Mouse (Mus musculus) thymus, postnatal 36 days (tissue): ENCODE data around the gene Slc16a3.

ENCODE experiments used
- DNase-seq, 2 experiments: peaks; one replicate each; pipeline ENCODE4 v3.0.0; 2022; ENCODE audit warnings: mixed read lengths in 2 of 2

The Slc16a3 gene

DNA sequence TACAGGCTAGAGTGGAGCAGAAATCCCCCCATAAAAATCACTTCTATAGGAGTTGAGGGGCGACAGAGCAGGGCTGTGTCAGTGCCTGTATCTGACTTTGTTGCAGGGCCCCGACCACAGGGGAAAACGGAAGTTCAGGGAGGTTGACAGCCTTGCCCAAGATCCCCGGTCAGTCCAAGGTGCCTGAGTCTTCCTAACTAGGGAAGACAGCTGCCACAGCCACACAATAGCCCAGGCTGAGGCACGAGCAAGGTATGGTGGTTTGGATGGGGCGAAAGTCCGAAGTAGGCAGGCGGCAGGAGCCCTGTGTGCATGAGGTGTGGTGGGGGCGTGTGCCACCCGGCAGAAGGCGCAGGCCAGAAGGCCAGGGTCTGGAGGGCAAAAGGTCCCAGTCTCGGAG lies at the start of gene Slc16a3:
Gene Slc16a3, plus strand, starts transcription at position 153 of the 400 bp plus-strand sequence.
- no peak for DNase-seq

DNA sequence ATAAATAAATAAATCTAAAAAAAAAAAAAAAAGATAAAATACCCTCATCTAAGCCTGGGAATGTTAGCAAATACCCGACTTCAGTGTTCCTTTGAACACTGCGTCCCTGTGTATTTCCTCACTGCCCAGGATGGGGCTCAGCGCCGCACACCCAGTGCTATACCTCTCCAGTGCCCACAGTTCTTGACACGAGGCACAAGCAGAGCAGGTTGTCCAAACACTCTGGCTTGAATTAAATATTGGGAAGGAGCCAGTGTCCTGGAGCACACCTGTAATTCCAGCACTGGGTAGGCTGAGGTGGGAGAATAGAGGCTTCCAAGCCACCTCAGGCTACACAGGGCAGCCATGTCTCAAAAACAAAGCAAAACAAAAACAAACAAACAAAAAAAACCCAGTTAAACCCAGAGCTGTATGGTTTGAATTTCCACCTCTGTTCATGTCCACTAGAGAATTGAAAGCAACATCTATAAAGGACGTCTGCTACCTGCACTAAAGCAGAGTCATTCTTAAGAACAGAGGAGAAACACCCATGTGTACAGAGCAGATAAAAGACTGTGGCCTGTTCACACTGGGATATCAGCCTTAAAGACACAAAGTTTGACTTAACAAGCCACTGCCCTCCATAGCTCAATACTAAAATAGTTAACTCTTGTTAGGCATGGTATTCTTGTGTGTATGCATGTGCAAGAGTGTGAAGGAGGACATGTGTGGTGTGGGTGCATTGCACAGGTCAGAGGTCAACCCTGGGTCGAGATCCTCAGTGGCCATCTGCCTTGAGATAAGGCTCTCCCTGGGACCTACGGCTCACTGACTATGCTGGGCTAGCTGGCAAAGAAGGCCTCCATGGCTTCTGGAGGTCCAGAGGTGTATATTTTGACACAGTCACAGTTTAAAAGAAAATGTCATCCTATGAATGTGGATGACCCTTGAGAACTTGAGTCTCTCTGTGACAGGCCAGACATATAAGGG lies 47.7 kb upstream of the Slc16a3 start:
- DNase-seq = no peak

DNA sequence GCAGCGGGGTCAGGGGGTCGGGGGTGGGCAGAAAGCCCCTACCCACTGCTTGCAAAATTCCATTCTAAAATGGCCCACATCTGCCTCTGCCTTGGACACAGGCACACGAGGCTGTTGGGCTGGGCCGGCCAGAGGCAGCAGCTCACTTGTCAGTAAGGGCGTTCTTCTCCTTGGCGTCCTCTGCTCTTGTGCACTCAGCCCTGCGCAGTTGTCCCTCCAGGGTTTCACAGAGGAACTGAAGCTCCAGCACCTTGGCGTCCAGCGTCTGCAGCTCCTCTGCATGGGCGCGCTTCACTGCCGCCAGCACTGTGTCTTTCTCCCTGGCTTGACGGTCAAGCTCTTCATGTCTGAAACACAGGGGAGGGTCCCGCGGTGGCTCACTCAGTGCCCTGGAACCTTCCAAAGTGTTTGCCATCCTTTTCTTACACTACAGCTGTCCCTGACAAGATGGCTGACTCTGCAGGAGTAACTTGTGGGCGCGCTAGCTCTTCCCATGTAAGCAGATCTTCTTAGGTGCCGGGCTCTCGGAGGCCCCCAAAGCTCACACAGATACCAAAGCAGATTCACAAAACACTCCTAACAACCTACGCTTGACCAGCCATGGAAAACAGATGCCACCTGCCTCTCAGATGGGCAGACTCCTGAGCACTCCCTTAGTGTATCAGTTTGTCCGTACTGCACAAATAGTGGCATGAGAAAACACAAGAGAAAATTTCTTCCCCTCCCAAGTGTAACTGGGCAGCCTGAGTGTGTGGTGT lies 46.4 kb upstream of the Slc16a3 start:
- no peak for DNase-seq

DNA sequence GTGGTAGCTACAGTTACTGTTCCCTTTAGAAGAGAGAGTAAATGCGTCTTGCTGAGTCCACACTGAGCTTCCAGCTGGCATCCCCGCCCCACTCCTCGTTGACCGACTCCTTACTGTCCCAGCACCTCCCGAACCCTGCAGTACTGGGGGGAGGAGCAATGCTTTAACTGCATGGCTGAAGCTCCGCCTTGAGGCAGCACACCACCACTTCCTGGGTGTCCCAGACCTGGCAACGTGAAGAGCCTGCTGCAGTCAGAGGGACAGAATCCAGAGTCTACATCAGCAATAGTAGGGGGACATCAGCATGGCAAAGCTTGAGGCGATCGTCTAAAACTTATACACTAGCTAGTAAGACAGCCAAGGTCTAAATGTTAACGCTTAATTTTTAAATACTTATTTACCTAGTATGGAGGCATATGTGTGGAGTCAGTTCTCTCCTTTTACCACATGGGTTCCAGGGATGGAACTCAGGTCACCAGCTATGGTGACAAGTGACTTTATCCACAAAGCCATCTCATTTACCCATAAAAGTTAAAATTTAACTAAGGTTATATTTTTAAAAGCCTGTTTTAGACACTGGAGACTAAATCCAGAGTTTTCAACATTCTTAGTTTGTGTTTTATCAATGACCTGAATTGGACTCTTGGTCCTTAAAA lies 45.7 kb upstream of the Slc16a3 start:
- peak in 1 of 2 experiments; percentile 20 for DNase-seq

DNA sequence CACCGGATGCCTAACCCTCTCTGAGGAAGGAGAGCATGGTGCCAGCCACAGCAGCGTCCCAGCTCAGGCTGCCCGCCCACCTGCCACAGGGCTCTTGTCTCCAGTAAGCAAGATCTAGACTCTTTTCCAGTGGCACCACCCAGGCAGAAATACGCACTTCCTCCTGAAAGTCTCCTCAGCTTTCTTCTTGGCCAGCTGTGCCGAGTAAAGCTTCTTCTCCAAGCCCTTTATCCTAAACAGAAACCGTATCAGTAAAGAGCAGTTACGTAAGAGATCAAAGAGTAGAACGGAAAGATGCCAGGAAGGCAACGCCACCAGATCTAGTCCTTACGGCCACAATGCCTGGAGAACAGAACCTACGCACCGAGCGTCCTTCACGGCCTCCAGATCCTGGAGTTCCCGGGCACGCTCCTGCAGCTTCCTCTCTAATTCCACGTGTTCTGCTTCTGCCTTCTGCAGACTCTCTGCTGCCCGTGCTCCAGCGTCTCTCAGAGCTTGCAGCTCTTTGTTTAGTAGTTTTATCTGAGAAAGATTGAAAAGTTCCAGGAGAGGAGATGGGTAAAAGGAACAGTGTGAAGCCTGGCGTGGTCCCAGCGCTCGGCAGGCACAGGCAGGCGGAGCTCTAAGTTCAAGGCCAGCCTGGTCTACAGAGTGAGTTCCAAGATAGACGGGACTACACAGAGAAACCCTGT lies 45.0 kb upstream of the Slc16a3 start:
- DNase-seq = no peak

DNA sequence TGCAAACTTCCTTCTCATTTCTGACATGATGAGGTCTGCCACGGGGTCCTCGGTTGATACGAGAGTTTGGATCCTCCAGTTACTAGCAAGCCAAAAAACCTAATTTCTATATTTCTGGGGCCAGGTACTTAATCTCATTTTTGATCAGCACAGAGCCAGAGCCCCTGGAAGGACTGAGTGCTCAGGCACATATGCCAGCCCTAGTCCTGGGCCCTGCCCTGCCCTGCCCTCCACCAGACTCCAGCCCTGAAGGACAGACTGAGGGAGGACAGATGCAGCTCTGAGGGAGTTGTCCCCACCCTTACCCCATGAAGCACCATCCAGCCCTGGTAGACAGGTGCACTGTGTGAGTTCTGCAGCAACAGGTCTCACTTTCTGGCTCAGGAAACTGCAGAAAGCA lies 43.7 kb upstream of the Slc16a3 start:
- no peak for DNase-seq

DNA sequence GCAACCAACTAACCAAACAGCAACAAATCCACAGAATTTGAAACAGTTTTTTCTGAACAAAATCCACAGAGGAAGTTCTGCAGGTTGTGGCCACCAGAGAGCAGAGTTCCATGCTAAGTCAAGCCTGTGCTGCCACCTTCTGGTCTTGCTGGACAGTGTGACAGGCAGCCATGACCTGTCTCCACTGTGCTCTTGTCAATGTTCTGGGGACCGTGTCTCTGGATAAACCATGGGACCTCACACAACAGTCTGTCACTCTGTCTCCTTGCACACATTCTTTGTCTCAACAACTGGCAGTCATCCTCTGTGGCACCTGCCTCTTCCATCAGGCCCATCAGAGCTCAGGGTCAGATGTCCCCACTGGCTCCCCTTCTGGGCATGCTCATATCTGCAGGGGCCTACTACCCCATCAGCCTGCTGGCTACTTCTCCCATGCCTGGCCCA lies 42.8 kb upstream of the Slc16a3 start:
- DNase-seq = peak; percentile 72 to 75

DNA sequence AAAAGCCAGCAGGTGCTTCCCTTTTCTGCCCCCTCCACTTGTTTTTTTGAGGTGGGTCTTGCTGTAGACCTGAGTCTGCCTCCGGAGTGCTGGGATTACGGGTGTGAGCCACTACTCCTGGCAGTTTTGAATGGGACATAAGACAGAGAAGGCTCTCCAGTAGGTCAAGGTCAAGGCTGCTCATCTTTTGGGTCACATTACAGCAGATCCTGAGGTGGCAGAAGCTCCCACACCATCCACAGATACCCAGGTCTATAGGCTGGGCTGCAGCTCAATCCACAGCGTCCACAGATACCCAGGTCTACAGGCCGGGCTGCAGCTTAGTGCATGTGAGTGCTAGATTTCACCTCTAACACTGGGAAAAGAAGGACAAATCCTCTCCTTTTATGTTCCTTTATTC lies 34.5 kb upstream of the Slc16a3 start:
- DNase-seq = no peak

DNA sequence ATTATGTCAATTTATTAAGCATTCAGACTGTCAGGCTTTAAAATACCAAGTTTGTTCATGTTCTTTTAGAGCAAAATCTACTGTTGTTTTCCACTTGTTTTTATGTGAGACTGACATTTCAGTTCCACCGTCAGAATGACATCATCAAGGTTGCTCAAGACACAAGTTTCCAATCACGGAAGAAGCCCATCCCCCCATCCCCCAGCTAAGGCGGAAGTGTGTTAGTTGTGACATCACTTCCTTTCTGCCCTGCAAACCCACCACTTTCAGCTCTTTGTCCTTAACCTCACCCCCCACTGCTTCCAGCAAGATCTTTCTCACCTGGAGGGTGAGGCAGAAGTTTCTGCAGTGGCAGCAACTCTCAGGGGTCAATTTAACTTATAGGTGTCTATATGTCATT lies 31.8 kb upstream of the Slc16a3 start:
- peak; percentile 15 to 51 for DNase-seq

DNA sequence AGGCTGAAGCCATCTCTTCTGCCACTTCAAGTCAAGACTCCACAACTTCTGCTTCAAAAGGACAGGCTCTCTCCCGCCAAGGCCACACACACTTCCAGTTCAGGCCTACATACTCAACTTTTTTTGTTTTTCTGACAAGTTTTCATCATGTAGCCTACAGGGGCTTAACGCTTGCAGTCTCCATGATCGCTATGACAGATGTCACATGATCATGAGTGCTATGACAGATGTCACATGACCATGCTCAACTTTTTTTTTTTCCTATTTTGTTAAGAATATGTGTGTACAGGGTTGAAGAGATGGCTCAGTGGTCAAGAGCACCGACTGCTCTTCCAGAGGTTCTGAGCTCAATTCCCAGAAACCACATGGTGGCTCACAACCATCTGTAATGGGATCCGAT lies 30.5 kb upstream of the Slc16a3 start:
- no peak for DNase-seq

DNA sequence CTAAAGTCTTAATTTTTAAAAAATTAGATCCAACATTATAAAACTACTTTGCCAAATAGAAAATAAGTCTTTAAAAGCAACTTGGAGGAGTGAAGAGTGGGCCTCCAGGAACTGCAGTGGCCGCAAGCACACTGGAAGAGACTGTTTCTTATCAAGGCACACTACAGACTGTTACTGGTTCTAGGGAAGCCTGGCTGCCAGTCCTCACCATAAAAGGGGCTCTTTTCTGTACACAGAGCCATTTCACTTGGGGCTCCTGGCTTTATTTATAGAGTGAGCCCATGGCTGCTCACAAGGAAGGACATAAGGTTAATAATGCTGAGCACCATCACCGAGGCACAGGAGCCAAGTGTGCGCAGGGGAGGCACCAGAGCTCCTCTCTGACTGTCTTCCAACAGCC lies 25.8 kb upstream of the Slc16a3 start:
- no peak for DNase-seq

DNA sequence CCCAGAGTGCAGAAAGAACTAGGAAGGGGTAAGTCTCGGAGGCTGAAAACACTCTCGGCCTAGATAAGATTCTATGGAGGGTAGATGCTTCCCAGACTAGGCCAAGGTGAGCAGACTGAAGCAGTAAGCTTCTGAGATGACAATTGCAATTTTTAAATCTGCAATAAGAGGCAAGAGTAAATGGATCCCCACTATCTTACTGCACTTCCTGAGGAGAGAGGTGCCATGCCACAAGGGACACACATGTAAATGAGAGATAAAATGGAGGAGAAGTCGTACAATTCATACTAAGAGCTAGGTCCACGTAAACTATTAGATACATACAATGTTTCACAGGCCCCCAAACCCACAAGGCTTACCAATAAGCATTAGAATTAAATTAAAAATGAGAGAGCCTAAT lies 19.8 kb upstream of the Slc16a3 start:
- no peak for DNase-seq

DNA sequence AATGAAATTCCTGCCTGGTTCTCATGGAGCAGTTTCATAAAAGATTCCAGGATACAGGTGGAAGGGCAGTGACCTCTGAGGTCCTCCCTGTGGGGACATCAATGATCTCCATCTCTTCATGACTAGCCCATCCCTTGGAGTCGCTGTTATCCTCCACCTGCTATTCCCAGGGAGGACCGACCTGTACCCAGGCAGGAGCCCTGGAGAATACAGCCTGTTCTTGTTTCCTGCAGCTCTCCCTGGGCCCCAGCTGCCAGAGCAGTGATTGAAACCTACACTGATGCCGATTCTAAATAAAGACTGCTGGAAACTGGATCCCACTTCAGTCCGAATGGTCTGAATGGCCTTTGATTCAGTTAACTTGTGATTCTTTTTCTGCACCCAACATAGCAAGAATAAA lies 16.8 kb upstream of the Slc16a3 start:
- DNase-seq = no peak

DNA sequence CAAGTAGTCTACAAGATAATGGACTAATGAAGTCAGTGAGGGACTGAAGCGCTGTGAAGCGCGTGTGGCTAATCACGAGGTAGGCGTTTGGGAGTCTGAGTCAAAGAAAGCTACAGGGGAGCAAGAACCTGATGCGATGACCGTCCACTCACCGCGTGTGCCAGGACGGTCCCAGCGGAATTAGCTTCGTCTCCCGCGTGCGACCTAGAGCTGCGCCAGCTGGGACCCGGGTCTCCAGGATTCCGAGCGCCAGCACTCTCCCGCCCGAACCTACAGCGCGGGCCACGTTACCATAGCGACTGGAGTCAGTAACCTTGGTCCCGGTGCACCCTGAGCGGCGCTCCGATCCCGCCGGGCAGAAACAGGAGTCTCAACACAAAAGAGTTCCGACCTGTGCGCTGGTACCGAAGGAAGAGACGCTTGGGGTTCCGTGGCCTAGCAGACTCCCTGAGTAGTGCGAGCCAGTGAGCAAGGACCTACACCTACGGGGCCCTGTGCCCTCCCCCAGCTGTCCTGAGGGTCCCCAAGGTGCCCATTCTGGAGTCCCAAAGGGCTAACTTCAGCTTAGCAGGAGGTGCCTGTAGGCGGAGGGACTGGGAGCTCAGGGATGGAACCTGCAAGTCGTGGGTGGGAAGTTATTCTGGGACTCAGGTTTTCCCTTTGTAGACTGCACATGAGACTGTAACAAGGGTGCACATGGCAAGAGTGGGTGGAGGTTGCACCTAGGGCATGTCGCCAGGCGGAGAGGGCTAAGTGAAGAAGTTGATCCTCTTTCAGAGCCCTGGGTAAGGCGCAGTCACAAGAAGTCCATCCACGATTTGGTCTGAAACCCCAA lies 15.5 kb upstream of the Slc16a3 start, which contains the start of gene Ccdc57:
Gene Ccdc57, minus strand, starts transcription at position 309 of the 835 bp plus-strand sequence.
- DNase-seq = peak; percentile 79 to 83

DNA sequence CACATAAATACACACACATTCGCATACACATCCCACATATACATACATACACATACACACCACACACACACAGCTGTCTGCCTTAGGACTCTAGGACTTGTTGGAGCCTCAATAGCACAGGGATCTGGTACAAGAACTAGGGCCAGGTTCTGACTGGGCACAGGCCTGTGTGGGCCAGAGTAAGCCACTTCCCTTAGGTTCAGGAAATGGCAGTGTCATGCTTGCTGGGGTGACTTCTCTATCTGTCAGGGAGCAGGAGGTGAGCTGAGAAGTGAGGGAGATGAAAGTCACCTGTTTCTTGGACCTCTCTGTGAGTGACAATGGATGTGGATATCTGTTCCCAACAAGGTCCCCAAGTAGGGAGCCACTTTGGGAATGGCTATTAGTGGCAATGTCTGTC lies 10.3 kb upstream of the Slc16a3 start:
- DNase-seq = no peak

DNA sequence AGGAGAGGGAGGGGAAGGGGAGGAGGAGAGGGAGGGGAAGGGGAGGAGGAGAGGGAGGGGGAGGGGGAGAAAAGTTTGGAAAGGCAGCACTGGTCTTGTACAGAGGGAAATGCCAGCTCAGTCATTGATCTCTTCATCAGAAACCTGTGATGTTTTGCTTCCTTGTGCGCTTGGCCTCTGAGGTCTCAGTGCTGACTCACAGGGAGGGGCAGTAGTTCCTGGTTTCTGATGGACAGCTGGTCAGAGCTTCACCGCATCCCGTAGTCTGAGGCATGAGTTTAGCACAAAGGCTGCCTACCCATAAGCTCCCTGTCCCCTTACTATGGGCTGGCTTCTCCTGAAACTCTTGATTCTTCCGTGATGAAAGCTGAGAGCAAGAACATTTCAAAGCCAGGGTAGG lies 9.5 kb upstream of the Slc16a3 start:
- no peak for DNase-seq

DNA sequence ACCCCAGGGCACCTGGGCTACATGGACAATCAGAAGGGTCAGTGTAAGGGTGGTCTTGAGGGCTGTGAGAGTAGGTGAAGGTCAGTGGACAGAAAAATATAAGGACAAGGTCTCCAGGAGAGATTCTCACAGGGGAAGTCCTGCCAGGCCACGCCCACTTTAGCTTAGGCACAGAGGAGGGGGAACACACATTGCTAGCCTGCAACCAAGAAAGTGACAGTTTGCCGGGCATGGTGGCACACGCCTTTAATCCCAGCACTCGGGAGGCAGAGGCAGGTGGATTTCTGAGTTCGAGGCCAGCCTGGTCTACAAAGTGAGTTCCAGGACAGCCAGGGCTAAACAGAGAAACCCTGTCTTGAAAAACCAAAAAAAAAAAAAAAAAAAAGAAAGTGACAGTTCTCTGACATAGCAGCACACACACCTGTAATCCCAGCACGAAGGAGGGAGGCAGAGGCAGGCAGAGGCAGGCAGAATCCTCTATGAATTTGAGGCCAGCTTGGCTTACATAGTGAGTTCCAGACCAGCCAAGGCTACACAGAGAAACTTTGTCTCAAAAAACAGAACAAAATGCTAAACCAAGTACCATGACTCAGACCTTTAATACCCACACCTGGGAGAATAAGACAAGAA lies 8.5 kb upstream of the Slc16a3 start:
- no peak for DNase-seq

DNA sequence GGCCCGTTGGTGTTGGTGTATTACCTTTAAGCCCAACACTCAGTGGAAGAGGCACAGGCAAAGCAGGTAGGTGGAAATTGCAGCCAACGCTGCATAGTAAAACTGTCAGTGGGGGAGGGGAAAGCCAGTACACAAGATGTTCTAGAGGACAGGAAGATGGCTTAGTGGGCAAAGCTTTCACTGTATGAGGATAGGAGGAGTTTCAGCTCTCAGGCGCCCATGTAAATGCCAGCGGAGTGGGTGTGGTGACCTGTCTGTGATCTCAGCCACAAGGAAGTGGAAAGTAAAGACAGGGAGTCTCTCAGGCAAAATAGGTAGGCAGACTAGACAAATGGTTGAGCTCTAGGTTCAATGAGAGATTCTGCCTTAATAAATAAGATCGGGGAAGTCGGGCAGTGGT lies 7.3 kb upstream of the Slc16a3 start:
- DNase-seq = no peak

DNA sequence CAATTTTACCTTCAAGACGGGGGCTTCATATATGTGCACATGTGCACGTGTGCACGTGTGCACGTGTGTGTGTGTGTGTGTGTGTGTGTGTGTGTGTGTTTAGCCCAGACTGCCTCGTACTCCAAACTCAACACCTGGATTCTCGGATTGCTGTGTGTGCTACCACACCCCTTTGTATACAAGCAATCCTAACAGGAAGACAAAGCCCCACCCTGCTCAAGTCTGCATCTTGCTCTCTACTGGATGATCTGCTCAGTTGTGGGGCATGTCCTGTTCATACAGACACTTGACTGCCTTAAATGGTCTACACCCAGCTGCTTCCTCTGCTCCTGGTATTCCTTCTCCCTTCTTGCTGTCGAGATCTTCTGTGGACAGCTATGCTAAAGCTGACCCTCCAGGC lies 3.0 kb upstream of the Slc16a3 start:
- no peak for DNase-seq

DNA sequence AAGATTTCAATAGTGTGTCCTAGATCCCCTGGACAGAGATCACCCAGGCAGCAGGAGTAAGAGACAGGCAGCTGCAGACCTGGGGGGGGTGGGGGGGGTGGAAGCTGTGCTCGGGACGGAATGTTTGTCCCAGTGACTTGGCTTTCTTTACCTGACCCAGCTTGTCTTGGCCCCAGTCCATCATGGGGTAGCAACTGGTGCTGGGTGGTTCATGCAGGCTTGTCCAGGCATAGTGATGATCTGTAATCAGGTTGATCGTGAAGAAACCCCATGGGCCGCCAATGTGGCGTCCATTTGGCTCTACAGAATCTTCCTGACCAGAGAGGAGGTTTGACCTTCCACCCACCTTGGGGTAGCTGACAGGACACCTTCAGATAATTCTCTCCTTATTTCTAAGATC lies 2.4 kb upstream of the Slc16a3 start:
- no peak for DNase-seq
